Mouse (Mus musculus) forebrain, embryonic 16.5 days (tissue): ENCODE measurements around the gene Smarca2. TPM values are rescaled to one million over a fixed set of nuclear protein-coding genes. Genes with fewer than 3 reads are reported as not detected.

Experiments used
- ATAC-seq: fragments of 200-750 bp; cut with Nextera tagmentation; 2 replicates; pipeline ENCODE4 v1.8.0; 2017; ENCODE audit warnings: mild to moderate bottlenecking, moderate library complexity
- H3K27ac ChIP-seq: fragments of 300-500 bp; sonication (generic); 2 replicates; pipeline ENCODE4 v1.5.1; 2014; ENCODE audit warnings: low read length, control low read depth
- H3K27me3 ChIP-seq: fragments of 300-500 bp; sonication (generic); replicated peaks from 2 replicates; pipeline ENCODE4 v1.6.1; 2014; ENCODE audit warnings: low read length; ENCODE audit not compliant: control insufficient read depth, insufficient read depth
- H3K36me3 ChIP-seq: fragments of 300-500 bp; sonication (generic); 2 replicates; pipeline ENCODE4 v1.6.1; 2014; ENCODE audit not compliant: control insufficient read depth, insufficient read depth
- H3K4me1 ChIP-seq: fragments of 300-500 bp; sonication (generic); replicated peaks from 2 replicates; pipeline ENCODE4 v1.6.1; 2014; ENCODE audit warnings: low read length; ENCODE audit not compliant: control insufficient read depth, insufficient read depth
- H3K4me2 ChIP-seq: fragments of 300-500 bp; sonication (generic); 2 replicates; pipeline ENCODE4 v1.6.1; 2014; ENCODE audit warnings: mild to moderate bottlenecking, low read length, control low read depth
- H3K4me3 ChIP-seq: fragments of 300-500 bp; sonication (generic); replicated peaks from 2 replicates; pipeline ENCODE4 v1.5.1; 2014; ENCODE audit warnings: mild to moderate bottlenecking, low read length, control low read depth
- H3K9ac ChIP-seq: fragments of 300-500 bp; sonication (generic); replicated peaks from 2 replicates; pipeline ENCODE4 v1.6.1; 2014; ENCODE audit warnings: low read depth, low read length, control low read depth
- H3K9me3 ChIP-seq: fragments of 300-500 bp; sonication (generic); 2 replicates; pipeline ENCODE4 v1.6.1; 2016; ENCODE audit warnings: low read length; ENCODE audit not compliant: control insufficient read depth
- WGBS: fragments of 180-500 bp; shearing (Covaris S2); extraction: QIAGEN DNeasy Blood & Tissue Kit; methylation state at CpG from one replicate; pipeline ENCODE4 v1.1.7; 2014; 5-methylcytosine and 5-hydroxymethylcytosine counted together
- polyA plus RNA-seq: library from polyadenylated mRNA; unstranded; fragments of >200 nt; fragmentation: Nextera tagmentation; extraction: Ambion mirVana; gene quantifications from 2 replicates; pipeline ENCODE4 v1.2.1, GENCODE M21; 2015

Smarca2 gene
- polyA plus RNA-seq, 1 experiment from 2014 or later, result 157 TPM

DNA sequence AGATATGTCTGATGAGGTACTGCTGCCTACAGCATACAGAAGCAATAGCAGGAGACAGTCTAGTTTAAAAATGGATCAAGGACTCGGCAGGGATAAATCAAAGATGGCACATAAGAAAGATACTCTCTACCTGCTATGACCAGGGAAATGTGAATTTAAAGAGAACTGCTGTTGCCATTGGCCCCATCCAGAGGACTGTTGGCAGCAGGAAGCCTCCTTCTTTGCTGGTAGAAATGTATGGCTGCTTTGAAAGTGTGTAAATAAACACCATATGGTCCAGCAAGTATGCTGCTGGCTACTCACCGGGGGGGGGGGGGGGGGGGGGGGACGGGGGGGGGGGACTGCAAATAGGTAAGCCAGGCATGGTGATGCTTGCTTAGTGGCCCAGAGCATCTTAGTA is 189.5 kb downstream of the Smarca2 start:
- peak; percentile 31; the same call in 1 of the 2 replicates for ATAC-seq

DNA sequence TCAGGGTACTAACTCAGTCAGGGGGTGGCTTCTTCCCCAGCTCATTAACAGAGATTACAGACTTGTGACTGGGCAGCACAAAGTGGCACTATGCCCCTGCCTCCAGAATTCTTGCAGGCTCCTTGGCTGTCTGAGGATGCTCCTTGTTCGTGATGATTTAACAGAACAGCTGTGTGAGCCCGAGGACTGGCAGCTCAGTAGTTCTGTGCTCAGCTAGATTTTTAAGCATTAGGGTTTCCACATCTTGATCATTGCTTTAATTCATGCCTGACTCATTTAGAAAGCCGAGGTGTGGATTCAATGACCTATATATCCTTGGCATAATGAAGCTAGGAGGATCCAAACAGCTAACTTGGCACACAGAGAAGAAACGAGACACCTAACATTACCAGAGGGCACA is 191.2 kb downstream of the Smarca2 start:
- no peaks in the 10 kb centered on the region for H3K36me3 ChIP-seq
- H3K9me3 ChIP-seq, result no peaks in the 10 kb centered on the region
- no peak overlapping the region for H3K4me2 ChIP-seq
- 59% methylated on average over 4 of the region's 4 CpGs for WGBS
- no peak overlapping the region for H3K9ac ChIP-seq
- H3K4me3 ChIP-seq, result no peak overlapping the region
- no peaks in the 10 kb centered on the region for H3K27me3 ChIP-seq
- no peak overlapping the region for H3K27ac ChIP-seq
- 0 out of 2 replicates have a peak, but pooled peaks have one; percentile 12 for ATAC-seq
- peaks cover 6% of the 10 kb centered on the region; the same call in 1 of the 2 replicates for H3K4me1 ChIP-seq

More for the DNA sequence above, 189.5 kb downstream of the Smarca2 start:
- no peak overlapping the region for H3K9ac ChIP-seq
- WGBS, result 36% methylated on average over 2 of the region's 3 CpGs
- H3K4me1 ChIP-seq, result peaks cover 6% of the 10 kb centered on the region; the same call in 1 of the 2 replicates
- H3K27me3 ChIP-seq, result no peaks in the 10 kb centered on the region
- no peak overlapping the region for H3K4me2 ChIP-seq
- H3K27ac ChIP-seq, result no peak overlapping the region
- no peak overlapping the region for H3K4me3 ChIP-seq
- no peaks in the 10 kb centered on the region for H3K9me3 ChIP-seq
- H3K36me3 ChIP-seq, result no peaks in the 10 kb centered on the region

DNA sequence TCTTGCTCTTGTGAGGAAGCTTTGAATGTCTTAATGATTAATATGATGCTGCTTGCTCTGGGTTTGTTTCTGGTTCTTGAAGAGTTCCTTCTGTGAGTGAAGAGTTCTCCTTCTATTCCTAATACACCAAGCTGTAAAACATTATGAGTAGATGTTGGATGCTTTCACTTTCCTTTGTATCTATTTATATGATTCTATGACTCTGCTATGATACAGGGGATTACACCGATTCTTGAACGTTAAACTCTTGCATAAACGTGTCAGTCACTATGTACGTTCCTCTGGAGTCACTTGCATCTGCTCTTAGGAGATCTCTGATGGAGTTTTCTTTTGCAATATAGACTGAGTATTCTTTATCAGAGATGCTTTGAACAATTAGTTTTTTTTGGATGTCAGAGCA is 199.6 kb downstream of the Smarca2 start:
- Histone ChIP-seq H3K27me3 (no peaks in the 10 kb centered on the region), H3K36me3 (no peaks in the 10 kb centered on the region), H3K9ac (no peak overlapping the region), H3K4me3 (no peak overlapping the region), H3K4me2 (no peak overlapping the region), H3K27ac (no peak overlapping the region), H3K4me1 (no peaks in the 10 kb centered on the region), H3K9me3 (no peaks in the 10 kb centered on the region)
- 89% methylated on average over 4 of the region's 4 CpGs for WGBS
- no peak for ATAC-seq

GRCm38 (mm10) chr19:26814629-26815028 is 209.8 kb downstream of the Smarca2 start:
- Histone ChIP-seq H3K9ac (no peak overlapping the region), H3K4me1 (no peaks in the 10 kb centered on the region), H3K36me3 (no peaks in the 10 kb centered on the region), H3K27me3 (no peaks in the 10 kb centered on the region), H3K9me3 (0 out of 2 replicates have a peak, but pooled peaks cover 2% of the 10 kb centered on the region), H3K4me3 (no peak overlapping the region), H3K27ac (no peak overlapping the region), H3K4me2 (no peak overlapping the region)
- WGBS, result 45% methylated on average over 4 of the region's 4 CpGs
- ATAC-seq, result no peak

DNA sequence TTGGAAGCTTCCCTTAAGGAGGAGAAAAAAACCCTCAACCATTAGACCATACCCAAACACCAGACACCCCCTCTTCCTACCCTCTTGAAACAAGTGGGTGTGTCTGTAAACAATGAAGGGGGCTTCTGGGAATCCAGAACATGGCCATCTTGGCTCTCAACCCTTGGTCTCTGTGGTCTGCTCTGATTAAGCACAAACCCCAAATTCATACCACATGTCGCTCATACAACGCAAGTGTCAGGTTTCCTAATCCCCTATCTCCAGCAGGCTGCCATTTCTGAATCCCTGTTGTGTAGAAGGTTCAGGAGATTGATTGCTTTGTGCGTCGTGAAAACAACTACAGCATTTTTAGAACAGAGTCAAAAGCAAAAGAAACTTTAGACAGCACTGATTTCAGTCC is 213.1 kb downstream of the Smarca2 start:
- Histone ChIP-seq H3K9ac (no peak overlapping the region), H3K4me1 (no peaks in the 10 kb centered on the region), H3K36me3 (no peaks in the 10 kb centered on the region), H3K27ac (no peak overlapping the region), H3K9me3 (no peaks in the 10 kb centered on the region), H3K27me3 (no peaks in the 10 kb centered on the region), H3K4me2 (no peak overlapping the region), H3K4me3 (no peak overlapping the region)
- WGBS, result 82% methylated on average over 4 of the region's 4 CpGs
- no peak for ATAC-seq
